Mouse (Mus musculus): ENCODE results near the gene Cep72. TPM values are rescaled to one million over a fixed set of nuclear protein-coding genes. Genes with fewer than 3 reads are reported as not detected.
A peak's percentile ranks its signal among the peaks of the same experiment; 100 is the strongest.
"Not testable (repeated sequence)": the region's sequence is repeated elsewhere in the genome, so short reads cannot be mapped to it uniquely, and the experiment has no call there.

The Cep72 gene
- polyA plus RNA-seq, 1 experiment from 2014 or later = 3.8 TPM

DNA sequence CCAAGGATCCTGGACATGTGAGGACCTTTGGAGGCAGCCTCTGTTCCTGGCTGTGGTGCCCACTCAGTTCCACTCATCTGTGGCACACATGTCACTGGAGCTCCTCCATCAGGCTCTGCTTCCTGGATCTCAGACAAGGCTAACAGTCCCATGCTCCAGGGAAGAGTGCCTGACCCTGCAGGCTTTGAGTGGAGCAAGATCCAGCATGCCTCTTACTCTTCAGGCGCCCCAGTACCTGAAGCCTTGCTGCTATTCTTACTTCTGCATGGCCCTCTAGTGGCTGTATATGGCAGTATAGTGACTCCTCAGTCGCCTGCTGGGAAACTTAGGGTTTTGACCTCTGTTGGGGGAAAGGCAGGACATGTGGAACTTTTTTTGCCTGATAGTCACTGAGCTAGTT lies 35.9 kb downstream of the Cep72 start:
- Histone ChIP-seq H3K36me3 (replicated peaks; ENCODE audit: insufficient read depth, low read length) (no peaks in the 10 kb centered on the region), H3K4me1 (ENCODE audit: insufficient read depth) (peaks cover 14% of the 10 kb centered on the region; the same call in 1 of the 2 replicates), H3K4me3 (ENCODE audit: low read depth, low read length) (no peak overlapping the region), H3K9me3 (ENCODE audit: low read length) (no peaks in the 10 kb centered on the region), H3K27ac (ENCODE audit: low read depth) (no peak overlapping the region), H3K4me2 (ENCODE audit: low read depth, low read length) (no peak overlapping the region), H3K27me3 (ENCODE audit: insufficient read depth, low read length) (no peaks in the 10 kb centered on the region), H3K9ac (replicated peaks) (no peak overlapping the region)
- peak; percentile 41 for DNase-seq
- 23% methylated on average over 2 of the region's 2 CpGs for WGBS (ENCODE audit: insufficient replicate concordance)
- peak; percentile 74 for ATAC-seq
- TF ChIP-seq CTCF (IDR thresholded peaks at IDR 0.05; ENCODE audit: low read depth) (peak; percentile 83), EP300 (IDR thresholded peaks at IDR 0.05; ENCODE audit: low read depth) (no peak)

DNA sequence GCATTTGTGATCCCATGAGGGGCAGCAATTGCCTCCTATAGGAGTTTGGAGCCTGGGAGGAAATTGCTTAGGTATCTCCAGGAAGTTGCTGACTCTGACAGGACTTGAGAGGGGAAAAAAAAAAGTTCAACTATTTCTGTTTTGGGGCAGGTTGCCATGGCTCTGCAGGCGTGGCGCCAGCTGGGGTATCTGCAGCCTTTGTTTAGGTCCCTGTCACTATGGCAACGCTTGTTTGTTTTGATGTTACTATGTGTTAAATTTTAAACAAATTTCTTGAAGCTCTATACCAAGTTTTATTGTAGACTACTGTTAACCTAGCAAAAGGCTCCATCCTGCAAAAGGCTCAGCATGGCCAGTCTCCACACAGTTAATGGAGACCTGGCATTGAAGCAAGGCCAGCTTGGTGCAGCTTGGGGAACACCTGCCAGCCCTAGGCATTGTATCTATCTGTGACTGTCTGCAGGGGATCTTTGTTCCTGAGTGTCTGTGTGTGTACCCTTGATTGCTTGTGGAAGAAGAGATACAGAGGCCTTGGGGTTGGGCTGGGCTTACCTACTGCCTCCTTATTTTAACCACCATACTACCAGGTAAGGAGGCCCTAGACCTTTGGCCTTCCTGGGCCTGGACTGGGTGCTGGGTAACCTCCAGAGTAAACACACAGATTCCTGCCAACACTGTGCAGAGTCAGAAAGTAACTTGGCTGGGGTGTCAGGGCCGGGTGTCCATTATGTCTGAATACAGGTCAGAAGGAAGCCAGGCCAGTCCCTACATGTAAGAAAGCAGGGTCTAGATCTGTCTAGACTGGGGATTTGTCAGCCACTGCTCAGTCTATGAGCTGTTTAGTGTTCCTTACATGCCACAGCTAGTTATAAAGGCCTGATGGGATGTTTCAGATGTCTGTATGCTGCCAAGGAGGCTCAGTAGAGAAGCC lies 36.7 kb downstream of the Cep72 start:
- Histone ChIP-seq H3K27me3 (ENCODE audit: insufficient read depth, low read length) (no peaks in the 10 kb centered on the region), H3K36me3 (replicated peaks; ENCODE audit: insufficient read depth, low read length) (no peaks in the 10 kb centered on the region), H3K4me1 (ENCODE audit: insufficient read depth) (peaks cover 14% of the 10 kb centered on the region; the same call in 1 of the 2 replicates), H3K4me3 (ENCODE audit: low read depth, low read length) (no peak overlapping the region), H3K27ac (ENCODE audit: low read depth) (no peak overlapping the region), H3K9ac (replicated peaks) (no peak overlapping the region), H3K9me3 (ENCODE audit: low read length) (no peaks in the 10 kb centered on the region), H3K4me2 (ENCODE audit: low read depth, low read length) (no peak overlapping the region)
- 62% methylated on average over 4 of the region's 4 CpGs for WGBS (ENCODE audit: insufficient replicate concordance)
- TF ChIP-seq EP300 (IDR thresholded peaks at IDR 0.05; ENCODE audit: low read depth) (no peak), CTCF (IDR thresholded peaks at IDR 0.05; ENCODE audit: low read depth) (no peak)
- DNase-seq = peak; percentile 29
- peak; percentile 71 for ATAC-seq

DNA sequence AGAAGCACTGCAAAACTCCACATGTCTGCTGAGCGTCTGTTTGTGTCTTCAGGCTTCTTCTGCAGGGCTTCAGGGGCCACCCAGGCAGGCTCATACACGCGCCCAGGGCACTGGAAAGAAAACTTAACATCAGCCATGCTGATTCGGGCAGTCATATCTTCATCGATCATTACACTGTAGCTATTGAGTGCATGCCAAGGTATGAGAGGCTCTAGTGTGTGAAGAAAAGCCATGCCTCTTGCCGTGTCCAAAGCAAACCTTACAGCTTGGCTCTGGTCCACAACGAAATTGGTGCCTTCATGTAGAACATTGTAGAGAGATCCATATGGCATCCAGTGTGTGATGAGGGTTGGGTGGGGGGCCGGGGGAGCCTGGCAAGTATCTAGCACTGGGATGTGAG lies 43.1 kb downstream of the Cep72 start:
- H3K4me3 ChIP-seq (ENCODE audit: low read depth, low read length); DNase-seq: not testable (repeated sequence)
- WGBS (ENCODE audit: insufficient replicate concordance) = 80% methylated on average over 8 of the region's 8 CpGs

DNA sequence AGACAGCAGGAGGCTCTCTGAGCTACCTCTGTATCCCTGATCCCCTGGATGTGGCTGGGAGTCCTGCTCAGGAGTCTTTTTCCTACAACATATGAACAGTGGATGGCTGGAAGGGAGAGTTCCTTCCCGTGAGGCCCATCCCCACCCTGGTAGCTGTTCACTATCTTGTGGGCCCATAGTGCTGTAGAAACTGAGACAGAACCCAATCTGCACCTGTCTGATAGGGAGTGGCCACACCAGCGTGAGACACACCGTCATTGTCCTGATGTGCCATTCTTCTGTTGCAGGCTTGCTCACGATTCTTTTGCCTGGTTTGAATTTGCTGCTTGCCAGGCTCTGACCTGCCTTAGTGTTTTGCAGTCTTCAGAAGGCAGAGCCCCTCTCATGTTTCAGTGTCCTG lies 44.7 kb downstream of the Cep72 start:
- ATAC-seq (no peak), DNase-seq (no peak)
- Histone ChIP-seq H3K9ac (replicated peaks) (no peak overlapping the region), H3K36me3 (replicated peaks; ENCODE audit: insufficient read depth, low read length) (no peaks in the 10 kb centered on the region), H3K27me3 (ENCODE audit: insufficient read depth, low read length) (no peaks in the 10 kb centered on the region), H3K4me2 (ENCODE audit: low read depth, low read length) (no peak overlapping the region), H3K9me3 (ENCODE audit: low read length) (no peaks in the 10 kb centered on the region), H3K4me1 (ENCODE audit: insufficient read depth) (no peaks in the 10 kb centered on the region; the same call in 1 of the 2 replicates), H3K27ac (ENCODE audit: low read depth) (no peak overlapping the region), H3K4me3 (ENCODE audit: low read depth, low read length) (no peak overlapping the region)
- no peak for TF ChIP-seq CTCF (IDR thresholded peaks at IDR 0.05; ENCODE audit: low read depth)
- TF ChIP-seq EP300 (IDR thresholded peaks at IDR 0.05; ENCODE audit: low read depth) = no peak
- 53% methylated on average over 4 of the region's 4 CpGs for WGBS (ENCODE audit: insufficient replicate concordance)

More for the DNA sequence above, 43.1 kb downstream of the Cep72 start:
- not testable (repeated sequence) for H3K27me3 ChIP-seq (ENCODE audit: insufficient read depth, low read length); H3K9ac ChIP-seq (replicated peaks); H3K36me3 ChIP-seq (replicated peaks; ENCODE audit: insufficient read depth, low read length); H3K4me1 ChIP-seq (ENCODE audit: insufficient read depth); H3K27ac ChIP-seq (ENCODE audit: low read depth); ATAC-seq; H3K9me3 ChIP-seq (ENCODE audit: low read length); H3K4me2 ChIP-seq (ENCODE audit: low read depth, low read length)

DNA sequence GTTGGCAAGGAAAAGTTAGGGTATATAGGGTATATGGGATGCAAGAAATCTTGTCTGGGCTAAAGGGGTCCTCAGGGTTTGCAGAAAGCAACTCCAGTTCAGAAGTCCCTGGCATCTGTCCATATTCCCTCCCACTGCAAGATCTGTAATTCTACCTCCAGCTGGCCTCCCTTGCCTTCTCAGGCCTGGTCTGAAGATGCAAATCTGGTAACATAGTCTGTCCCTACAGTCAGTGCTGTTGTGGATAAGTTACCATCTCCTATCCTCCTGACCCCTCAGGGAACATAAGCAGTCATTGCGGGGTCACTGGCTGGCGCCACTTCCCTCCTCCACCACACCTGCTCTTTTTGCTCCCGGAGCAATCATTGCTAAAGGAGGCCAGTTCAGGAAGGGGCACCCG lies 46.2 kb downstream of the Cep72 start:
- ATAC-seq (no peak), DNase-seq (no peak)
- Histone ChIP-seq H3K36me3 (replicated peaks; ENCODE audit: insufficient read depth, low read length) (no peaks in the 10 kb centered on the region), H3K9me3 (ENCODE audit: low read length) (no peaks in the 10 kb centered on the region), H3K27ac (ENCODE audit: low read depth) (no peak overlapping the region), H3K4me3 (ENCODE audit: low read depth, low read length) (no peak overlapping the region), H3K27me3 (ENCODE audit: insufficient read depth, low read length) (peaks cover 12% of the 10 kb centered on the region), H3K9ac (replicated peaks) (no peak overlapping the region), H3K4me1 (ENCODE audit: insufficient read depth) (no peaks in the 10 kb centered on the region; the same call in 1 of the 2 replicates), H3K4me2 (ENCODE audit: low read depth, low read length) (no peak overlapping the region)
- 74% methylated on average over 4 of the region's 4 CpGs for WGBS (ENCODE audit: insufficient replicate concordance)
- TF ChIP-seq EP300 (IDR thresholded peaks at IDR 0.05; ENCODE audit: low read depth) (no peak), CTCF (IDR thresholded peaks at IDR 0.05; ENCODE audit: low read depth) (no peak)

DNA sequence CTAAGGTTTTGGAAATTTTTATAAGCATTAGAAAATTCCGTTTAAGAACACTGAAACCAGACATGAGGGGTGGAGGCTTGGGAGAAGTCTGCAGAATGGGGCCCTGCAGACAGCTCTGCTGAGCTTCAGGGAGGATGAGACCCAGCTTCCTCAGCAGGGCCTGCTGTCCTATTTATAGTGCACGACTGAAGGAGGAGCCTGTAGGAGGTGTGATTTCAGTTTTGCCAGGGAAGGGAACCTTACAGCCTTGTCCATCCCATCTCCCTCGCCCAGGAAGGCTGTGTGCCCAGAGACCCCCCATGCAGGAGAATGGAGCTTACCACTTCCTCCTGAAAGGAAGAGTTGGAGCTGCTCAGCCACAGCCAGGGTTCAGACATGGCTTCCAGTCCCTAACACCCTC lies 51.4 kb downstream of the Cep72 start:
- TF ChIP-seq EP300 (IDR thresholded peaks at IDR 0.05; ENCODE audit: low read depth) = no peak
- ATAC-seq = no peak
- H3K9me3 ChIP-seq (ENCODE audit: low read length) = no peaks in the 10 kb centered on the region
- peak overlapping the region; percentile 60 for H3K4me3 ChIP-seq (ENCODE audit: low read depth, low read length)
- peak overlapping the region; percentile 95 for H3K4me2 ChIP-seq (ENCODE audit: low read depth, low read length)
- WGBS (ENCODE audit: insufficient replicate concordance) = 9% methylated on average over 3 of the region's 3 CpGs
- no peak overlapping the region for H3K27ac ChIP-seq (ENCODE audit: low read depth)
- no peak overlapping the region for H3K9ac ChIP-seq (replicated peaks)
- H3K4me1 ChIP-seq (ENCODE audit: insufficient read depth) = peaks cover 18% of the 10 kb centered on the region
- no peak for DNase-seq
- H3K27me3 ChIP-seq (ENCODE audit: insufficient read depth, low read length) = peaks cover 49% of the 10 kb centered on the region
- H3K36me3 ChIP-seq (replicated peaks; ENCODE audit: insufficient read depth, low read length) = no peaks in the 10 kb centered on the region
